Mouse (Mus musculus): Measurements from ENCODE around the gene Kantr. TPM values are rescaled to one million over a fixed set of nuclear protein-coding genes. Genes with fewer than 3 reads are reported as not detected.

Kantr gene
- 30.3 and 35.4 TPM in 2 replicates for polyA plus RNA-seq (2014; fragmentation: Nextera tagmentation; extraction: Ambion mirVana)

GRCm38 (mm10) chrX:152326996-152327688 is at the start of gene Kantr:
Kantr (minus strand) TSS chrX:152327495.
- peak within 1 kb of the TSS; percentile 54 for H3K4me2 ChIP-seq (replicated peaks)
- peaks cover 63% of the 10 kb centered on the region for H3K27me3 ChIP-seq (ENCODE audit: control insufficient read depth, insufficient read depth, low read length)
- H3K27ac ChIP-seq, result peak within 1 kb of the TSS; percentile 77
- 0 out of 2 replicates have a peak, but pooled peaks cover 6% of the 10 kb centered on the region for H3K4me1 ChIP-seq (replicated peaks; ENCODE audit: control insufficient read depth, insufficient read depth, low read length)
- ATAC-seq (ENCODE audit: low FRiP score) (peak; percentile 99), DNase-seq (ENCODE audit: low spot score) (peak; percentile 82)
- H3K36me3 ChIP-seq (replicated peaks; ENCODE audit: control insufficient read depth, insufficient read depth), result no peaks in the 10 kb centered on the region
- WGBS, result 13% methylated on average over 25 of the region's 29 CpGs
- peak within 1 kb of the TSS; percentile 59 for H3K4me3 ChIP-seq (replicated peaks; ENCODE audit: low read length)
- no peaks in the 10 kb centered on the region for H3K9me3 ChIP-seq (ENCODE audit: control insufficient read depth, low read length)
- H3K9ac ChIP-seq, result peak within 1 kb of the TSS; percentile 67

GRCm38 (mm10) chrX:152368397-152369273 is 41.3 kb upstream of the Kantr start, which contains the start of gene Gpr173:
Gpr173 (minus strand) TSS chrX:152368704.
- peak within 1 kb of the TSS; percentile 69 for H3K9ac ChIP-seq
- ATAC-seq (ENCODE audit: low FRiP score) (peak; percentile 95), DNase-seq (ENCODE audit: low spot score) (peak; percentile 60)
- H3K27me3 ChIP-seq (ENCODE audit: control insufficient read depth, insufficient read depth, low read length), result peaks cover 70% of the 10 kb centered on the region
- no peaks in the 10 kb centered on the region for H3K36me3 ChIP-seq (replicated peaks; ENCODE audit: control insufficient read depth, insufficient read depth)
- 17% methylated on average over 21 of the region's 24 CpGs for WGBS
- H3K4me1 ChIP-seq (replicated peaks; ENCODE audit: control insufficient read depth, insufficient read depth, low read length), result peaks cover 20% of the 10 kb centered on the region
- H3K27ac ChIP-seq, result peak within 1 kb of the TSS; percentile 86
- peak within 1 kb of the TSS; percentile 50 for H3K4me3 ChIP-seq (replicated peaks; ENCODE audit: low read length)
- H3K4me2 ChIP-seq (replicated peaks), result peak within 1 kb of the TSS; percentile 69
- no peaks in the 10 kb centered on the region for H3K9me3 ChIP-seq (ENCODE audit: control insufficient read depth, low read length)

DNA sequence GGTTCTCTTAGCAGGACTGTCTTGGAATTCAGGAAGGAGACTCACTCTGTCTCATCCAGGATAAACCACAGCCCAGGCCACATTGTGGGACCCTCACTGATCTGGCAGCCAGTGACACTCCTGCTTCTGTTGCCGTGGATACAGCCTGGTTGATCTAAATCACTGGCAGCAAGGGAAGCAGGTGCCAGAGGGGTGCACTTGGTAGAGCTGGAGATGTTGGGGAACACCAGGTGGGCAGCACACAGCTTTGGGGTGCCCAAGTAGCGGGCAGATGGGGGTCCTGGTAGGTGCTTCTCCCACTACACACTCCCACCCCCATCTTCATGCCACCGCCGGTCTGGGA is 40.7 kb upstream of the Kantr start:
- H3K9ac ChIP-seq, result peak overlapping the region; percentile 69
- WGBS, result 33% methylated on average over 3 of the region's 4 CpGs
- peak overlapping the region; percentile 50 for H3K4me3 ChIP-seq (replicated peaks; ENCODE audit: low read length)
- peaks cover 74% of the 10 kb centered on the region for H3K27me3 ChIP-seq (ENCODE audit: control insufficient read depth, insufficient read depth, low read length)
- H3K9me3 ChIP-seq (ENCODE audit: control insufficient read depth, low read length), result no peaks in the 10 kb centered on the region
- peak; percentile 28 for DNase-seq (ENCODE audit: low spot score)
- peak; percentile 39 for ATAC-seq (ENCODE audit: low FRiP score)
- H3K4me2 ChIP-seq (replicated peaks), result peak overlapping the region; percentile 69
- no peaks in the 10 kb centered on the region for H3K36me3 ChIP-seq (replicated peaks; ENCODE audit: control insufficient read depth, insufficient read depth)
- peak overlapping the region; percentile 86 for H3K27ac ChIP-seq
- peaks cover 20% of the 10 kb centered on the region for H3K4me1 ChIP-seq (replicated peaks; ENCODE audit: control insufficient read depth, insufficient read depth, low read length)

- Histone ChIP-seq H3K4me1 (replicated peaks; ENCODE audit: control insufficient read depth, insufficient read depth, low read length) (peaks cover 20% of the 10 kb centered on the region), H3K4me3 (replicated peaks; ENCODE audit: low read length) (peak overlapping the region; percentile 50), H3K27ac (no peak overlapping the region), H3K9me3 (ENCODE audit: control insufficient read depth, low read length) (no peaks in the 10 kb centered on the region), H3K27me3 (ENCODE audit: control insufficient read depth, insufficient read depth, low read length) (peaks cover 88% of the 10 kb centered on the region), H3K36me3 (replicated peaks; ENCODE audit: control insufficient read depth, insufficient read depth) (no peaks in the 10 kb centered on the region), H3K9ac (peak overlapping the region; percentile 69), H3K4me2 (replicated peaks) (peak overlapping the region; percentile 69)
- WGBS, result 82% methylated on average over 2 of the region's 2 CpGs
- DNase-seq (ENCODE audit: low spot score), result no peak
- ATAC-seq (ENCODE audit: low FRiP score), result no peak
These were observed 39.1 kb upstream of the Kantr start for GRCm38 (mm10) chrX:152366418-152366817.

GRCm38 (mm10) chrX:152352553-152353153 is 25.4 kb upstream of the Kantr start:
- H3K27me3 ChIP-seq (ENCODE audit: control insufficient read depth, insufficient read depth, low read length), result peaks cover 58% of the 10 kb centered on the region
- H3K4me1 ChIP-seq (replicated peaks; ENCODE audit: control insufficient read depth, insufficient read depth, low read length), result no peaks in the 10 kb centered on the region
- H3K4me2 ChIP-seq (replicated peaks), result no peak overlapping the region
- no peaks in the 10 kb centered on the region for H3K36me3 ChIP-seq (replicated peaks; ENCODE audit: control insufficient read depth, insufficient read depth)
- DNase-seq (ENCODE audit: low spot score), result peak; percentile 72
- H3K4me3 ChIP-seq (replicated peaks; ENCODE audit: low read length), result no peak overlapping the region
- peak; percentile 84 for ATAC-seq (ENCODE audit: low FRiP score)
- no peak overlapping the region for H3K27ac ChIP-seq
- WGBS, result 23% methylated on average over 5 of the region's 5 CpGs
- H3K9ac ChIP-seq, result no peak overlapping the region
- no peaks in the 10 kb centered on the region for H3K9me3 ChIP-seq (ENCODE audit: control insufficient read depth, low read length)

GRCm38 (mm10) chrX:152347041-152347440 is 19.7 kb upstream of the Kantr start:
- no peak overlapping the region for H3K4me3 ChIP-seq (replicated peaks; ENCODE audit: low read length)
- H3K27me3 ChIP-seq (ENCODE audit: control insufficient read depth, insufficient read depth, low read length), result peaks cover 83% of the 10 kb centered on the region
- no peak overlapping the region for H3K4me2 ChIP-seq (replicated peaks)
- H3K36me3 ChIP-seq (replicated peaks; ENCODE audit: control insufficient read depth, insufficient read depth), result peaks cover 6% of the 10 kb centered on the region; the same call in 1 of the 2 replicates
- 95% methylated on average over 14 of the region's 14 CpGs for WGBS
- ATAC-seq (ENCODE audit: low FRiP score) (no peak), DNase-seq (ENCODE audit: low spot score) (no peak)
- no peaks in the 10 kb centered on the region for H3K4me1 ChIP-seq (replicated peaks; ENCODE audit: control insufficient read depth, insufficient read depth, low read length)
- no peak overlapping the region for H3K9ac ChIP-seq
- no peak overlapping the region for H3K27ac ChIP-seq
- H3K9me3 ChIP-seq (ENCODE audit: control insufficient read depth, low read length), result no peaks in the 10 kb centered on the region

DNA sequence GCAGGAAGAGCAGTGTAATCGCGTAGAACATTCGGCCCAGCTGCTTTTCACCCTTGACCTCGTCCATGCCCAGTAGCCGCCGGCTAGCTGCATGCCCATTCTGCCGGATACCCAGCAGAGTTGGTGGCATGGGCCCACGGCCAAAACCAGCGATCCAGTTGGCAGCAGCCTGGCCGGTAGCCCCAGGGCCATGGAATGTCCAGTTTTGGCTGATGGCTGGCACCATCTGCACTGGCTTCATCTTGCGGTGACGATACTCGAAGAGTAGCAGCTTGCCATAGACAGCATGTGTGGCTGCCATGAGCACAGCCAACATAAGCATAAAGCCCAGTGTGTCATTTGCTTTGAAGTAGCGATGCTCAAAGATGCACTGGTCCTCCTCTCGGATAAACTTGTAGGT is 19.3 kb upstream of the Kantr start:
- WGBS, result 90% methylated on average over 15 of the region's 15 CpGs
- H3K27ac ChIP-seq, result no peak overlapping the region
- H3K4me2 ChIP-seq (replicated peaks), result no peak overlapping the region
- DNase-seq (ENCODE audit: low spot score), result no peak
- ATAC-seq (ENCODE audit: low FRiP score), result no peak
- no peaks in the 10 kb centered on the region for H3K9me3 ChIP-seq (ENCODE audit: control insufficient read depth, low read length)
- H3K4me3 ChIP-seq (replicated peaks; ENCODE audit: low read length), result no peak overlapping the region
- peaks cover 88% of the 10 kb centered on the region for H3K27me3 ChIP-seq (ENCODE audit: control insufficient read depth, insufficient read depth, low read length)
- H3K9ac ChIP-seq, result no peak overlapping the region
- H3K4me1 ChIP-seq (replicated peaks; ENCODE audit: control insufficient read depth, insufficient read depth, low read length), result no peaks in the 10 kb centered on the region
- H3K36me3 ChIP-seq (replicated peaks; ENCODE audit: control insufficient read depth, insufficient read depth), result peaks cover 6% of the 10 kb centered on the region; the same call in 1 of the 2 replicates

DNA sequence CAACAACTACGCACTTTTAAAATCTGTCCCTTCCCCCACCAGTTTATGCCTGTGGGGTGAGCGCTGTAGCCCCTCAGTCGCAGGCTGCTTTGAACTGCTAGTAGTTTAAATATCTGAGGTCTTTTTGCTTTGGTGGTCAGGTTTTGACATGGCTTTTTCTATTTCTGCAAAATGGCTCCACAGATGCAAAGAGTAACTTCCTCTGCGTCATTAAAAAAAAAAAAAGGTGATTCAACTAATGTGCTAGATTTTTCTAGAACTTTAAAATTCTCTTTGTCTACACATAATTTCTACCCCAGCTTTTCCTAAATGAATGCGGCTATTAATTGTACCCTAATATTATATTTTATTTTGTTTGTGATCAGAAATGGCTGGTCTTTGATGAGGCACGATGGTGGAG is 15.6 kb upstream of the Kantr start:
- peaks cover 95% of the 10 kb centered on the region for H3K27me3 ChIP-seq (ENCODE audit: control insufficient read depth, insufficient read depth, low read length)
- H3K4me3 ChIP-seq (replicated peaks; ENCODE audit: low read length), result peak overlapping the region; percentile 70
- peaks cover 16% of the 10 kb centered on the region for H3K4me1 ChIP-seq (replicated peaks; ENCODE audit: control insufficient read depth, insufficient read depth, low read length)
- H3K9ac ChIP-seq, result peak overlapping the region; percentile 49
- peak overlapping the region; percentile 82 for H3K27ac ChIP-seq
- peaks cover 32% of the 10 kb centered on the region for H3K36me3 ChIP-seq (replicated peaks; ENCODE audit: control insufficient read depth, insufficient read depth)
- H3K9me3 ChIP-seq (ENCODE audit: control insufficient read depth, low read length), result no peaks in the 10 kb centered on the region
- peak overlapping the region; percentile 67 for H3K4me2 ChIP-seq (replicated peaks)
- no peak for ATAC-seq (ENCODE audit: low FRiP score)
- WGBS, result 27% methylated on average over 6 of the region's 6 CpGs
- no peak for DNase-seq (ENCODE audit: low spot score)
